Mouse (Mus musculus): ENCODE results near the gene Kcnj14.

The Kcnj14 gene

DNA sequence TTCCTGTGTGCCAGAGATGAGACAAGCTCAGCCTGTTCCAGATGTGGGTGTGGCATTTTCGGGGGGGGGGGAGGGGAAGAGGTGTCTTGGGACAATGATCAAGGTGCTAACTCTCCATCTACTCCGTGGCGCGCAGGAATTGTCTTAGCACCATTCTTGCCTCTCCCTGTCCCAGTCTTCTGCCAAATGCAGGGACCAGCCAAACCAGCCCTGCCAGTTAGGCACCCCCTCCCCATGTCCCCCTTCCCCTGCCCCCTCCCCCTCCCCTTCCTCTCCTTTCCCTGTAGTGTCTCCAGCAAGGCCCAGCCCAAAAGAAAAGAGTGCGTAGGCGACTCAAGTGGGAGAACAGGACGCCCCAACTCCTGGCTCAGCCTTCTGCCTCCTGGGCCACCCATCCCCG lies 57.8 kb downstream of the Kcnj14 start:
- no peak for DNase-seq (ENCODE audit: low read depth, low spot score)
